Mouse (Mus musculus) hindbrain, embryonic 15.5 days (tissue): ENCODE results near the gene Notch2. TPM values are rescaled to one million over a fixed set of nuclear protein-coding genes. Genes with fewer than 3 reads are reported as not detected.

Experiments
- ATAC-seq: fragments of 200-750 bp; cut with Nextera tagmentation; 2 replicates; pipeline ENCODE4 v1.8.0; 2017; ENCODE audit warnings: low read depth, moderate number of reproducible peaks, moderate TSS enrichment; ENCODE audit not compliant: low FRiP score
- H3K27ac ChIP-seq: fragments of 300-500 bp; sonication (generic); replicated peaks from 2 replicates; pipeline ENCODE4 v1.5.1; 2015; ENCODE audit warnings: mild to moderate bottlenecking, inconsistent platforms
- H3K27me3 ChIP-seq: fragments of 300-500 bp; sonication (generic); 2 replicates; pipeline ENCODE4 v1.6.1; 2015; ENCODE audit warnings: control low read depth, inconsistent platforms
- H3K36me3 ChIP-seq: fragments of 300-500 bp; sonication (generic); 2 replicates; pipeline ENCODE4 v1.6.1; 2015; ENCODE audit warnings: control low read depth, inconsistent platforms
- H3K4me1 ChIP-seq: fragments of 300-500 bp; sonication (generic); replicated peaks from 2 replicates; pipeline ENCODE4 v1.6.1; 2015; ENCODE audit warnings: control low read depth, inconsistent platforms
- H3K4me2 ChIP-seq: fragments of 300-500 bp; sonication (generic); 2 replicates; pipeline ENCODE4 v1.6.1; 2015; ENCODE audit warnings: moderate library complexity, mild to moderate bottlenecking, inconsistent platforms
- H3K4me3 ChIP-seq: fragments of 300-500 bp; sonication (generic); 2 replicates; pipeline ENCODE4 v1.5.1; 2015; ENCODE audit warnings: mild to moderate bottlenecking, inconsistent platforms
- H3K9ac ChIP-seq: fragments of 300-500 bp; sonication (generic); 2 replicates; pipeline ENCODE4 v1.6.1; 2015; ENCODE audit warnings: inconsistent platforms
- H3K9me3 ChIP-seq: fragments of 300-500 bp; sonication (generic); 2 replicates; pipeline ENCODE4 v1.6.1; 2016; ENCODE audit warnings: control low read depth, inconsistent platforms
- WGBS: fragments of 180-500 bp; shearing (Covaris S2); methylation state at CpG from one replicate; pipeline ENCODE4 v1.1.7; 2015; 5-methylcytosine and 5-hydroxymethylcytosine counted together
- polyA plus RNA-seq: library from polyadenylated mRNA; unstranded; fragments of >200 nt; fragmentation: Nextera tagmentation; extraction: Ambion mirVana; gene quantifications from 2 replicates; pipeline ENCODE4 v1.2.1, GENCODE M21; 2015

The Notch2 gene
- polyA plus RNA-seq, 1 experiment from 2014 or later, result 11.7 TPM

DNA sequence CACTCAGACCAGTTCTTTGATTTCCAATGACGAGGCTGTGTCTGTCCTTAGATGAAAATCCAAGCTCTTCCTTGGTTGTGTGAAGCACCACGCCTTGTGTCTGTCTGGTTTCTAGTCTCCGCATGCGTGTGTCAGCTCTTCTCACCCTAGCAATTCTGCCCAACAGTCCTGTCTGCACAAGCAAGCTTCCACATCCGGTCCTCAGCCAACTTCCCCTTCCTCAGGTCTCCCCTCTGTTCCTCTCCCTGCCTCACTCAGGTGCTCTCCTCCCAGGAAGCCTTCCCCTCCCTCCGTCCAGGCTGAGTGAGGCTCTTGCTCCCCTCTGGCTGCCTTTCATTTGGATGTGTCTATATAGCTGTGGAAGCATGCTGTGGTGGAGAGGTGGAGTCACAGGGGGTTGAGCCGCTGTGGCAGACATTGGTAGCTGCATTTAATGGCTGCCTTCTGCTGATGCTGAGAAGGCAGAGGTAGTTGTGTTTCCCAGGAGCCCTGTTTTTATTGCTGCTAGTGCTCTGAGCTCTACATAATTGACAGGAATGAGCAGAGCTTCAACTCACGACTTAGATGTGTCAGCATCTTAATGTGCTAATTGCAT, 70.8 kb downstream of the Notch2 start:
- no peaks in the 10 kb centered on the region for H3K27me3 ChIP-seq
- 59% methylated on average over 8 of the region's 8 CpGs for WGBS
- H3K9me3 ChIP-seq, result no peaks in the 10 kb centered on the region
- peaks cover 16% of the 10 kb centered on the region for H3K4me1 ChIP-seq
- no peak overlapping the region for H3K9ac ChIP-seq
- no peak overlapping the region for H3K4me2 ChIP-seq
- H3K4me3 ChIP-seq, result no peak overlapping the region
- peak; percentile 14; the same call in 1 of the 2 replicates for ATAC-seq
- H3K27ac ChIP-seq, result 0 out of 2 replicates have a peak overlapping the region, but pooled peaks have one; percentile 21
- no peaks in the 10 kb centered on the region for H3K36me3 ChIP-seq

DNA sequence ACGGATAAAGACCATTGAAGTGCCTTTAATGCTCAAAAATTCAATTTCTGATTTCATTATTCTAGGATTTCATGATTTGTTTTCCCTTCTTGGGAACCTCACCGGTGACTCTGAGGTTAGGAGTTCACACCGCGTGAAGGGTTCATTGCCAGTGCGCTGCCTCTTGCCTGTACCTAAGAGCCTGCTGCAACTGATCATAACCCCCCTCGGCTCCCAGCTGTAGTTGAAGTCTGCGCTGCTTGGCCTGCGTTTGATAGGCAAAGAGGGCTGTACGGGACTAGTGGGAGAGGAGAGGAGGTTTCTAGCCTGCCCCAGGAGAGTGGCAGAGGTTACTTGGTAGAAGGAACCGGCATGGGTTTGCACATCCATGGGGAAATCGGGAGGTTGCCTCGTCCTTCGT, 71.5 kb downstream of the Notch2 start:
- Histone ChIP-seq H3K4me1 (peaks cover 20% of the 10 kb centered on the region), H3K27me3 (no peaks in the 10 kb centered on the region), H3K9ac (no peak overlapping the region), H3K4me2 (no peak overlapping the region), H3K9me3 (no peaks in the 10 kb centered on the region), H3K27ac (no peak overlapping the region), H3K4me3 (no peak overlapping the region), H3K36me3 (no peaks in the 10 kb centered on the region)
- no peak for ATAC-seq
- 74% methylated on average over 13 of the region's 13 CpGs for WGBS

DNA sequence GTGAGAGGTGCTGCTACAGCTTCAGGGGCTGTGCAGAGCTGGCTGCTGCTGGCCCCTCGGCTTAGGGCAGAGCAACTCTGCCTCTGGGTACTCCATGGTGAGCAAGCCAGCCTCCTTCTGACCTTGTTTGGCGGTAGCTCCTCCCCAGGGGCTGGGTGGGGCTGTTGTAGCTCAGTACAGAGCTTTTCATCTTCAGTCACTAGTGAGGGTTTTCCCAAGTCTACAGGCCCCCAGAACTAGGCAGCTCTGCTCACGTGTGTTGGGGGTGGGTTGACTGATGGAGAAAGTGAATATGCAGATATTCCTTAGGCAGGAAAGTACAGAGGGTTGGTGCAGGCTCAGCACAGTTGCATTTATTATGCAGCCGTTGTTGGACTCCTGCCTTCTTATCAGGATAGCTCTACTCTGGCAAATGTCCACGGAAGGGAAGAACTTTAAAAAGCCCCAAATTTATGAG, 72.5 kb downstream of the Notch2 start:
- no peak for ATAC-seq
- no peaks in the 10 kb centered on the region for H3K36me3 ChIP-seq

DNA sequence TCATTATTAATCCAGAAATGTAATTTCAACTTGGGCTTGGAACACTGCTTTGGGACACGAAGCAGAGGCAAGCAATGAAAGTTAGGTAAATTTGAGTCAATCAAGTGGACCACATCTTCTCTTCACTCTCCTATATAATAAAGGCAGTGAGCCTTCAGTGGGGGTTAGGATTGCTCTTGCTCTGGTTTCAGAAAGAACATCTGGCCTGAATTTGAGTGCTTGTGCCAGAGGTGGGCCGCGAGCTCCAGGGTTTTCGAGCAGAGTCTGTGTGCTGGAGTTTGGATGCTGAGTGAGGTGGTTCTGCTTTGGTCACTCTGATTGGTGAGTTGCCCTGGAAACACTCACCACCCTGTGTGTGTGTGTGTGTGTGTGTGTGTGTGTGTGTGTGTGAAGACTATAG, 73.1 kb downstream of the Notch2 start:
- Histone ChIP-seq H3K4me2 (no peak overlapping the region), H3K4me1 (peaks cover 22% of the 10 kb centered on the region), H3K36me3 (no peaks in the 10 kb centered on the region), H3K27ac (no peak overlapping the region), H3K9ac (no peak overlapping the region), H3K9me3 (no peaks in the 10 kb centered on the region), H3K27me3 (no peaks in the 10 kb centered on the region), H3K4me3 (no peak overlapping the region)
- WGBS, result 87% methylated on average over 4 of the region's 4 CpGs
- ATAC-seq, result no peak

More for the DNA sequence above, 72.5 kb downstream of the Notch2 start:
- H3K27me3 ChIP-seq, result no peaks in the 10 kb centered on the region
- H3K4me1 ChIP-seq, result peaks cover 22% of the 10 kb centered on the region
- no peak overlapping the region for H3K4me3 ChIP-seq
- H3K4me2 ChIP-seq, result no peak overlapping the region
- no peak overlapping the region for H3K9ac ChIP-seq
- H3K27ac ChIP-seq, result no peak overlapping the region
- 47% methylated on average over 5 of the region's 5 CpGs for WGBS
- H3K9me3 ChIP-seq, result no peaks in the 10 kb centered on the region

DNA sequence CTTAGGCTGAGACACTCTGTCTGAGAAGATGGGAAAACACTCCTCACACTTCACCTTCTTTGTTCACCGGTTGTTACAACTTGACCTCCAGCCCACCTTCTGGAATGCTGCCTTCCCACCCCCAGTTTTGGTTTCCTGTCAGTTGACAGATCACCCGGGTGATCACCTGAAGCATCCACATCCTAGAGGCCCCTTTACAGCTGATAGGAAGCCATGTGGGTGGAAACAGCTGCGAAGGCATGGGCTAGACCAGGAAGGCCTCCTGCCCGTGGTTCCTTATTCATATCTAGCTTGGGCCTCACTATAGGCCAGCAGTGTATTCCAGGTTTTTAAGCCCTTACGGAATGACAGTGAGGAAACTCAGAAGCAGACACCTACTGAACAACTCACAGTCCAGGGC, 73.5 kb downstream of the Notch2 start:
- no peak overlapping the region for H3K27ac ChIP-seq
- ATAC-seq, result no peak
- 83% methylated on average over 5 of the region's 5 CpGs for WGBS

DNA sequence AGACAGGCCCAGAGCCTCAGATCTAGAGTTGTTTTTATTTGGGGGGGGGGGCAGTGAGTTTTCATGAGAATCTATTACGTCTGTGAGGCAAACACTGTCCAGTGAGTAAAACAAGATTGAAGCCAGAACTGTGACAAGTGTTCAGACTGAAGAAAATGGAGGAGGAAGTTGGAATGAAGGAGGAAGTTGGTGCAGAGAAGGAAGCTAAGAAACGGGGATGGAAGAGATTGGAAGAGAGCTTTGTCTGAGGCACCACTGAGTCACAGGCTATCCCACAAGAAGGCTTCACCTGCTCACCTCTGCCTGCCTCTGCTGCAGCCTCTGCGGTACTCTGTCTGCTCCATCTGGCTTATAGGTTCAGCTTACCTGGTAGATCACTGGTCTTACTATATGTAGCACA, 74.2 kb downstream of the Notch2 start:
- WGBS, result 96% methylated on average over 3 of the region's 3 CpGs

More for the DNA sequence above, 73.5 kb downstream of the Notch2 start:
- no peaks in the 10 kb centered on the region for H3K36me3 ChIP-seq
- H3K4me1 ChIP-seq, result peaks cover 22% of the 10 kb centered on the region
- no peak overlapping the region for H3K4me2 ChIP-seq
- H3K4me3 ChIP-seq, result no peak overlapping the region
- H3K27me3 ChIP-seq, result no peaks in the 10 kb centered on the region
- H3K9ac ChIP-seq, result no peak overlapping the region
- no peaks in the 10 kb centered on the region for H3K9me3 ChIP-seq

DNA sequence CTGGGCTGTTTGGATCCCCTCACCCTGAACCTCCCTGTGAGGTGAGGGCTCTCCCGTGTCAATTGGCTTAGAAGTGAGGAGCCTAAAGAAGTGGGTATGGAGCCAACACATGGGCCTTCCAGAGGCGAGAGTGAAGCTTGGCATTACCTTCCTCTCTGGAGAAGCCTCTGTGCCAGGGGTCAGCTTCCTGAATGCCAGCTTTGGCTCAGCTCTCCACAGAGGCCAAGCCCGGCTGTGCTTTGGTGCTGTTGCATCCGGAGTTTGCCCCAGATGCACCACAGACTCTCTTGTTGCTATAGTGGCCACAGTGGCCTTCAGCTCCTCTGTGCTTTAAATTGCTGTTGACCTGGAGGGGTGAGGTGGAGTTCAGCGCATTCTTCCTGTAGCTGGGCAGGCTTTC, 76.4 kb downstream of the Notch2 start:
- no peak overlapping the region for H3K4me3 ChIP-seq
- no peak overlapping the region; the same call in 1 of the 2 replicates for H3K27ac ChIP-seq
- no peaks in the 10 kb centered on the region for H3K27me3 ChIP-seq
- H3K4me2 ChIP-seq, result no peak overlapping the region
- peaks cover 21% of the 10 kb centered on the region for H3K4me1 ChIP-seq
- no peaks in the 10 kb centered on the region for H3K9me3 ChIP-seq
- peak; percentile 72 for ATAC-seq
- H3K9ac ChIP-seq, result no peak overlapping the region
- no peaks in the 10 kb centered on the region for H3K36me3 ChIP-seq
- WGBS, result 71% methylated on average over 5 of the region's 5 CpGs

More for the DNA sequence above, 74.2 kb downstream of the Notch2 start:
- Histone ChIP-seq H3K27ac (no peak overlapping the region), H3K4me2 (no peak overlapping the region), H3K4me1 (peaks cover 22% of the 10 kb centered on the region), H3K27me3 (no peaks in the 10 kb centered on the region), H3K4me3 (no peak overlapping the region), H3K9ac (no peak overlapping the region), H3K36me3 (no peaks in the 10 kb centered on the region), H3K9me3 (no peaks in the 10 kb centered on the region)
- ATAC-seq, result no peak

DNA sequence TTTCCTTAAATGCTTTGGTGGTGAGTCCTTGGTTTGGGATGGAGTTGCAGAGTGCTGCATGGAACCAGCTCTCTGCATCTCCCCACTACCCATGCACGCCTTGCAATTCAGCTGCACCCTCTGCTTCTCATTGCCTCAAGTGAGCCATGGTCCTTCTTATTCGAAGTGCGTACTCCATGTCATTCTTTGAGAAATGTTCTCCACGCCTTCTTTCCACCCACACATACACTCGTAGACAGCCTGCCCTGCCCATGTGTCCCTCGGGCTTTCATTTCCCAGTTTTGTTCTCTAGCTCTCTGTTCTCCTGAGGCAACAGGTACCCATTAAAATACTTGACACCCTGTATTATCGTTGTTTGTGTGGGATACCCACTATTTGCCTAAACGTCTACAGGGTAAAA, 76.8 kb downstream of the Notch2 start:
- ATAC-seq, result 0 out of 2 replicates have a peak, but pooled peaks have one; percentile 10
- no peak overlapping the region for H3K4me2 ChIP-seq
- no peaks in the 10 kb centered on the region for H3K27me3 ChIP-seq
- no peak overlapping the region for H3K9ac ChIP-seq
- no peak overlapping the region; the same call in 1 of the 2 replicates for H3K27ac ChIP-seq
- peaks cover 18% of the 10 kb centered on the region for H3K4me1 ChIP-seq
- 69% methylated on average over 8 of the region's 8 CpGs for WGBS
- no peaks in the 10 kb centered on the region for H3K36me3 ChIP-seq
- no peak overlapping the region for H3K4me3 ChIP-seq
- H3K9me3 ChIP-seq, result no peaks in the 10 kb centered on the region

DNA sequence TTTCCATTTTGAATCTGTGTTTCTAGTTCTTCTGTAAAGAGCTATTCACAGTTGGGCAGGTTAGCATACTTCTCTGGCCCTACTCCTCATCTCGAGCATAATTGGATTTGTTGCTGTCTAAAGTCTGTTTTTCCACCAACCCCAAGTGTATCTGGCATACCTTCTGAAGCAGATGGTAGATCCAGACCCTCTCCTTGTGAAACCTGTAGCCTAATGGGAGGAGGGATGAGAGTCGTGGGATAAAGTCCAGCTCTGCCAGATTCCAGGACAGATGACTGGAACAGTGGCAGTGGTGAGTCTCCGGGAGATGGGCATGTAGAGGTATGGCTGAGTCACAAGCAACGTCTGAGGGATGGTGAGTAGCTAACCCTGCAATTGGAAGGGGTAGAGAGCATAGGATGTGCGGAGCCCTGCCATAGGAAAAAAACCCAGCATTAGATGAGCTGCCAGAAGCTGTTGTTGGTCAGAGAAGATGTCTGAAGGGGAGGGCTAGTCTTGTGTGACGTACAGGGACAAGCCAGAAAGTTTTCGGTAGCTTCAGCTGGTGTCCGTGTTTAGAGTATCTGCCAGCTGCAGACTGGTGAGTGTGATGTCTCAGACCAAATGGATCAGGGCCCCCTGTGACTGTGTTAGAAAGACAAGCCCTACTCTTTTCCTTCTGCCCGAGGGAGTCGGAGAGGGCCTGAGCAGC, 79.5 kb downstream of the Notch2 start:
- Histone ChIP-seq H3K27ac (no peak overlapping the region), H3K9me3 (no peaks in the 10 kb centered on the region), H3K4me1 (0 out of 2 replicates have a peak, but pooled peaks cover 9% of the 10 kb centered on the region), H3K36me3 (no peaks in the 10 kb centered on the region), H3K27me3 (no peaks in the 10 kb centered on the region), H3K9ac (no peak overlapping the region), H3K4me2 (no peak overlapping the region), H3K4me3 (no peak overlapping the region)
- 83% methylated on average over 10 of the region's 10 CpGs for WGBS
- ATAC-seq, result no peak

DNA sequence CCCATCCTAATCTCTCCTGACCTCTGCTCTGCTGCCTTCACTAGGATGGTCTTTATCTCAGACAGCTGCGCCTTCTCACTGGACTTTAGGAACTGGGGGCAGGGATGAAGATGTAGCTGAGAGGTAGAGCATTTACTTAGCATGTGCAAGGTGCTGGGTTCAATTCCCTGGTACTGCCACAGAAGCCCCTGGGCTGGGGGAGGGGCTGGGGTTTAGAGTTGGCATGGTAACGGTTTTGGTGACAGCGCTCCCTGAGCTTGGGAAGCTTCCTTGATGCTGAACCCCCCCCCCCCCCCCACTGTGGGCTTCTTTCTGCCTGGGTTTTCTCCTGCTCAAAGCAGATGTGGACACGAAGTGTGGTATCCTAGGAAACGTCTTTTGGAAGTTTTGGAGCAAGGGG, 80.6 kb downstream of the Notch2 start:
- Histone ChIP-seq H3K36me3 (no peaks in the 10 kb centered on the region), H3K27me3 (no peaks in the 10 kb centered on the region), H3K27ac (no peak overlapping the region), H3K4me2 (no peak overlapping the region), H3K9ac (no peak overlapping the region), H3K4me1 (0 out of 2 replicates have a peak, but pooled peaks cover 9% of the 10 kb centered on the region), H3K4me3 (no peak overlapping the region), H3K9me3 (no peaks in the 10 kb centered on the region)
- no peak for ATAC-seq
- WGBS, result 43% methylated on average over 5 of the region's 5 CpGs

DNA sequence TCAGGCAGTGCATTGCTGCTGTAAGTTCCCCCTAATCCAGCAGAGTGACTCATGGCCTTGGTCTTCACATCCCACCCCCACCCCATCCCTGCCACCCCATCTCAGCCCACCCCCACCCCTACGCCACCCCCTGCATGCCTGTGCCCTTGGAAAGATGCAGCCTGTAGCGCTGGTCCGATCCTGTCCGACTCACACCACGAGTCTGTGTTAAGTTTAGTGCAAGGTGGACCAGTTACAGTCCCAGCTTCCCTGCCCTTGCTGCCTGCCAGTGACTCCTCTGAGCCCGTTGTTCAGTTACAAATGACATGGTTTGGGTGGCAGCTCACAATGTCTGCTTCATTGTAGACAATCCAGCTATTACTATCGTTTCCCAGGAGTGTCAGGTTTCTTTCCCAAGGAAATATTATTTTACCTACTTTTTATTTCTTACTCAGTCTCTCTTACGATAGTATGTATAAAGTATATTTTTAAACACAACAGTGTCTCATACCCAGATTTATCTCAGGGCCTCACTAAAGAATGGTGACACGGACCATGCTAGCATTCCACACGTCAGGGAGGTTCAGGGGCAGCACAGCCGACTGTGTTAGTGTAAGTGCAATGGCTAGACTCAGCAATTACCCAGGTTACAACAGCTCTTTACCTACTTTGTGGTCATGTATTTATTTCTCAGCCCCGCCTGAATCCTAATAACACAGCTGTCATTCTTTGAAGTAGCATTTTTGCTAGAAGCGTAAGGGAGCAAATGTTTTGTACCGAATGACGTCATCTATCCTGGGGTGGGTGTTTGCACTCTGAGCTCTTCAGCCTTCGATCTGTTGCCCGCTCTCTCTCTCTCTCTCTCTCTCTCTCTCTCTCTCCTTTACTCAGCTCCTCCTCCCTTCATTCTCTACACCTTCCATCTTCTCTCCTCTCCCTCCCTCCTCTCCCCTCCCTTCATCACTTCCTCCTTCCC, 81.6 kb downstream of the Notch2 start:
- 77% methylated on average over 17 of the region's 17 CpGs for WGBS
- H3K36me3 ChIP-seq, result no peaks in the 10 kb centered on the region
- H3K4me2 ChIP-seq, result no peak overlapping the region
- no peak for ATAC-seq
- no peak overlapping the region for H3K4me3 ChIP-seq
- H3K27me3 ChIP-seq, result no peaks in the 10 kb centered on the region
- H3K9me3 ChIP-seq, result no peaks in the 10 kb centered on the region
- 0 out of 2 replicates have a peak, but pooled peaks cover 5% of the 10 kb centered on the region for H3K4me1 ChIP-seq
- no peak overlapping the region for H3K9ac ChIP-seq
- no peak overlapping the region for H3K27ac ChIP-seq
